Mouse (Mus musculus): ENCODE data around the gene Rin3. TPM values are rescaled to one million over a fixed set of nuclear protein-coding genes. Genes with fewer than 3 reads are reported as not detected.

The Rin3 gene
- total RNA-seq, 2 experiments from 2014 or later: 19.2 to 21.6 TPM

DNA sequence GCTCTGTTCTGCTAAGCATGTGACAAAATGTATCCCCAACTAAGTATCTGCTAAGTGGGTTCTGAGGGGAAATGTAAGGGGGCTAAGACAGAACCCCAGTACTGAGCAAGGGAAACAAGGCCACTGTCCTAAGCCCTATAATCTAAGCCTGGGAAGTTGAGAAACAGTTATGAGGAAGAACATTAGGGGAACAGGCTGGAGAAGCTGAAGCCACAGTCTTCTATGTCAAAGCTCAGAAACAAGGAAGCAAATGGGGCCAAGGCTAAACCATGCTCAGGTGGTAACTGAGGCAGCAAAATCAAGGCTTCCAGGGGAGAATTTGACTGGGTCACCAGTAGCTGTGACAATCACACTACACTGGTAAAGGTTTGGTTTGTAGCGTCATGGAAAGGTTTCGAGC lies 50.3 kb downstream of the Rin3 start:
- no peak for DNase-seq

- DNase-seq: no peak
These were observed 56.2 kb downstream of the Rin3 start for GRCm38 (mm10) chr12:102339085-102339484.

DNA sequence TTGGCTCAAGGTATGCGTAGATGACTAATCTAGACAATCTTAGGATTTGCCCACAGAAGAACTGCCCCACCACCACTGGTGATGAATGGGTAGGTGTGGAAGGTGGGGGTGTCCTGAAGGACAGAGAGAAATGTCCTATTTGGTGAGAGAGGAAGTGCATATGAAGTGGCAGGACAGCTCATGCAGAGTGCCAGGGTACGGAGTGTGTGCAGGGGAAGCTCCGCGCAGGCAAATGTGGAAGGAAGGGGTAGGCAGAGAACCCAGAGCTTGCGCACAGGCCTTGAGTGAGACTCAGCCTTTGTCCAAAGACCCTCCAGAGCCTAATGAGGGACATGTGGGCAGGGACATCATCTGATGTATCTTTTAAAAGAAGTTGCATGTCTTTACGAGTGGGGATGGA lies 57.6 kb downstream of the Rin3 start:
- no peak for DNase-seq

GRCm38 (mm10) chr12:102342147-102342546 lies 59.3 kb downstream of the Rin3 start:
- no peak for DNase-seq

DNA sequence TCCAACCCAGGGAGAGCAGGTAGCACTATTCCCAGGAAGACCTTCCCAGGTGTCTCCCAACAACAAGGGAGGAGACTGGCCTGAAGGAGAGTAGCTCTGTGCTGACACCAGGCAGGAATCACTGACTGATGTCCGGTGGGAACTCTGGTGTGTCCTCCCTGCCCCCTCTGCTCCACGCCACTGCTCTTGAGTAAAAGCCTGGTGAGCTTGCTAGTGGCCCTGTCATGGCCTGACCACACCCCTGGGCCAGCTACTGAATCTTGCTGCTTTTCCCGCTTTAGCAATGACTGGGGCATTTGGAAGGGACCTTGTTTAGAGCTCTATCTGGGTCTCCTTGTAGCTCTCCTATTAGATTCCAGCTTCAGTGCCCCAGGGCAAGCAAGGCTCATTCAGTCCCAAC lies 59.8 kb downstream of the Rin3 start:
- DNase-seq: no peak

GRCm38 (mm10) chr12:102345031-102345815 lies 62.4 kb downstream of the Rin3 start:
- no peak for DNase-seq

DNA sequence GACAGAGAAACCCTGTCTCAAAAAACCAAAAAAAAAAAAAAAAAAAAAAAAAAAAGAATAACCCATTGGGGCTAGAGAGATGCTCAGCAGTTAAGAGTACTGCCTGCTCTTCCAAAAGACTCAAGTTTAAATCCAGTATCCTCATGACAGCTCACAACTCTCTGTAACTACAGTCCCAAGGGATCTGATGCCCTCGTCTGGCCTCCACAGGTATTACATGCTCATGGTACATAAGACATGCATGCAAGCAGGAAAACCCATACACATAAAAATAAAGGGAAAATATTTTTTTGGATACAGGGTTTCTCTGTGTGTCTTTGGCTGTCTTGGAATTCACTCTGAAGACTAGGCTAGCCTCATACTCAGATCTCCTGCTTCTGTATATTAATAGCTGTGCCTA lies 63.7 kb downstream of the Rin3 start:
- DNase-seq: peak; percentile 63

DNA sequence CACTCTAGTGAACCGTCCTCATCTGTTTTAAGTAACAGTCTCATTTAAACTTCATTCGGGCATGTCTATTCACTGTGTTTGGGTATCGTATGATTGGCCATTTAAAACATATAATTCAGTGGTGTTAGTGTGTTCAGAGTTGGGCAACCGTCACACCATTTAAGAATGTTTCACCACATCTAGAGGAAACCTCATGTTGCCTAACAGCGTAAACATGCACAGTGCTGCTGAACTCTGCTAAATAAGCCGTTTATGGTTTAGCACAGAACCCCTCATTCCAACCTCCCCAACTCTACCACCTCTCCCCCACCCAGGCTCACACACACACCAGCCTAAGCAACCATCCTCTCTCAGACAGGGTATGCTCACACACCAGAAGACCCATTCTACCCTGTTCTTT lies 65.6 kb downstream of the Rin3 start:
- no peak for DNase-seq

- DNase-seq: no peak
These were observed 68.1 kb downstream of the Rin3 start for GRCm38 (mm10) chr12:102350997-102351396.

GRCm38 (mm10) chr12:102354126-102354984 lies 71.5 kb downstream of the Rin3 start:
- no peak for DNase-seq

GRCm38 (mm10) chr12:102355784-102356183 lies 72.9 kb downstream of the Rin3 start:
- no peak for DNase-seq

DNA sequence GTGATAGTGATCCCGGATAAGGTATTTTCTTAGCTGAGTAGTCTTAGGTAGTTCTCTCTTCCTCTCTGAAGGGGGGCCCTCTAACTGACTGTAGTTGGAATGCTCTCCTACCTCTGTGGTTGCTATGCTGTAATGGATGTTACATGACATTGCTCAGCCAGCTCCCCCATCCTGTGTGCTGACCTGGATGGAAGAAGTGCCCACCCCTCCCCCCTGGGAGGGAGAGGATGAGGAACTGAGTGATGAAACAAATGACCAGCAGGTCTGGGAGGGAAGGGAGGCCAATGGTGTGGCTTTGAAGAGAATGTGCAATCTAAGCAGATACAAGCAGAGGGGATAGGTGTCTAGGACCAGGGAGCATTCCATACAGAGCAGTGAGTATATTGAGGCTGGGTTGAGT lies 73.9 kb downstream of the Rin3 start:
- DNase-seq: no peak

- no peak for DNase-seq
These were observed 76.5 kb downstream of the Rin3 start for GRCm38 (mm10) chr12:102359390-102359789.

DNA sequence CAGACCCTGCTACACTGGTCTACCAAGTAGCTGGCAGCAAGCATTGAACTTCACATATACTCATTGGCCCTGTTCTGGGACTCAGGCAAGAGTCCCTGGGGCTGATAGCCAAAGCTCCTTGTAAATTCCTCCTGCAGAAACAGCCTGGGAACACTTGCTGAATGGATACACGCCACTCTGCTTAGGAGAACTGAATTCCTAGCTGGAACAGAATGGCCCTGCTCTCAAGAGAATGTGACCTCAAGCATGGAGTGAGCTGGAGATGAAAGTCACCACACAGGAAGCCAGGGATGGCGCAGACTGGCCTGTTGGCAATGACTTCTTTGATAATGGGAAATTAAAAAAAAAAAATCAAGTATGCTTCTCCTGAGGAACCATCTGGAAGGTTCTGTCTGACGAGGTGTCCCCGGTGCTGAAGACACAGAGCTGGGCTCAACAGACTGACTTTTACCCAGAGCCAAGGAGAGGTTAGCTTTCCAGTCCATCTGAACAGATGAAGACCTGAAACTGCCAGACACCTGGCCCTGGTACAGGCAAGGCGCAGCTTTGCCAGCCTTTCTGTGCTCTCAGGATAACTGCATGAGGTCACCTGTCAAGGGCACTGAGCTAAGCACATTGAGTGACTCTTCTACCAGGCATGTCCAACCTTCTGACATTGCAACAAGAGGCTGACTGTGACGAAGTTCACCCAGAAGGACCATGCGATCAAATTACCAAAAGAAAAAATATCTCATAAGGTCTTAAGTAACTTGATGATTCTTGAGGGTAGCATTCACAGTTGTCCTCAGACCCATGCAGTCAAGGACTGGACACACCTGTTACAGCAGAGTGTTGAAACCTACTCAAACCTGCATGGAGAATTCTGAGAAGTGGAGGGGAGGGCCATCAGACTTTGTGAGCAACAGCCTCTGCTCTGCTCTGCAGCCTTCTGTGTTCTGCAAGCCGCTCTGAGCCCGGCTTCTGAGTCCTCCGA lies 78.6 kb downstream of the Rin3 start:
- no peak for DNase-seq

GRCm38 (mm10) chr12:102365016-102365415 lies 82.2 kb downstream of the Rin3 start:
- no peak for DNase-seq

- DNase-seq: no peak
These were observed 83.4 kb downstream of the Rin3 start for GRCm38 (mm10) chr12:102366126-102366816.

DNA sequence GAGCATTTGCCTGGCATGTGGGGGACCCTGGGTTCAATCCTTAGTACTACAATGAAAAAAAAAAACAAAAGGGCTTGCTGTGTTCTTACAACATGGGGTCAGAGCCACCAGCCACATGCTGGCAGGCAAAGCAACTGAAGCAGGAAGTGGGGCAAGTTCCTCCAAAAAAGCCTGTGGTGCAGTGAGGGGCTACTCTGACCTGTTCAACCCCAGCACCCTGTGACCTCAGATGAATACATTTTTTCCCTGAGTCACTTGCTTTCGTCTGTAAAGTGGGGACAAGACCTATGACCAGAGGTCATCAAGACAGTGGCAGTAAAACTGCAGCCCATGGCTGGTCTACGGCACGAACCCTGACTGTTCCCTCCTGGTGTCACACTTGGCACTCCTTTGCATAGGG lies 84.2 kb downstream of the Rin3 start:
- DNase-seq: no peak

DNA sequence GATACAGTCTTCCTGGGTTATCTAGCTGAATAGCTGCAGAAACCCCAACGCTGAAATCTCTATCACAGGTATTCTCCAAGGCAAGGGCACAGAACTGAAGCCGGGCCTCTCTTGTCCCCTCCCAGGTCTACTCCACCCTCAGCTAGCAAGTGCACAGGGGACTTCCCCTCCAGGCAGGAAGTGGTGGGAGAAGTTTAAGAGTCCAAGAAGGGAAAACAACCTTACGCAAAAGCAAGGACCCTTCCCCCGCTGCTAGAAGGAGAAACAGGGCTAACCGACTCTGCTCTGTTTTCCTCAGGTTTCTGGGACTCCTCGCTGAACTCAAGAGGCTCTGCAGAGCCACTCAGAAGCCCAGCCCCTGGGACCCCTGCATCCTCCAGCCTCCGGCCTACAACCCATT lies 85.2 kb downstream of the Rin3 start:
- DNase-seq: no peak

DNA sequence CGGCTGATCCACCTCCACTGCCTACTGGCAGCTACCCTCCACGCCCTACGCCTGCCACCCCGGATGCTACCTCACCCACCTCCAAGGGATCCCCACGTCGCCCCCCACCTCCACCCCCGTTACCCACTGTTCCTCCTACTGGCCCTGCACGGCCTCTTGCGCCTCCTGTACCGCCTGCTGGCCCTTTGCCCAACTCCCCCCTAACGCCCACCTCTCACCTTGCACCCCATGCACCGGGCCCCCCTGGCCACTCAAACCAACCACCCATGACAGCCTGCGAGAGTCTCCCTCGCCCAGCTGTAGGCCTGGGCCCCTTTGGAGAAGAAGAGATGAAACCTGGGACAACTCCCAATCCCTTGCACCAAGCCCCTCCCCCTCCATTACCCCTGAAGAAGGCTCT lies 85.7 kb downstream of the Rin3 start:
- no peak for DNase-seq

- peak; percentile 47 for DNase-seq
These were observed 86.8 kb downstream of the Rin3 start for GRCm38 (mm10) chr12:102369488-102370235.

DNA sequence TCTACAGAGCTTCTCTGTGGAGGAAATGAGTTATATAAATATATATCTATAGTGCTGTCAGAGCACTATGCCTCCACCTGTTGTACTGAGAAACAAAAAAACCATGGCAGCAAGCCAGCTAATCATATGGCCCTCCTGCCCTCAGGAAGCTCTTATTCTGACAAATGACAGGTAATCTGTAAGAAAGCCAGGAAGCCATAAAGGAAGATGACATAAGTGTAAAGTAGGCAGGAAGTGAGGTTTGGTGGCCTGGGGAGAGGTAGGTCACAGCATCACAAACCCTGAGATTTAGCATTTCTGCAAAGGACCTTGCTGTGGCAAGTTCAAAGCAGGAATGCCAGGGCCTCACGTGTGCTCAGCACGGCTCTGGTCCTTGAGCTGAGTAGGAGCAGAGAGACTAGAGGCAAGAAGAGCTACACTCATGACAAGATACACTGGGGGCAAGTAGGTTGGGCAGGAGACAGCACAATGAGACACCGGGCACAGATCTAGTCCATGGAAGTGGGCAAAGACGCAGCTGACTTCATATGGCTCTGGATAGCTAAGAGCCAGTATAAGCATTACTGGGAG lies 88.2 kb downstream of the Rin3 start:
- DNase-seq: no peak

All from adrenal gland, postnatal 10 days (tissue).